Mouse (Mus musculus) heart, embryonic 14.5 days (tissue): ENCODE measurements around the gene Ccr8. TPM values are rescaled to one million over a fixed set of nuclear protein-coding genes. Genes with fewer than 3 reads are reported as not detected.
A peak's percentile ranks its signal among the peaks of the same experiment; 100 is the strongest.

Experiments
- ATAC-seq: fragments of 200-750 bp; cut with Nextera tagmentation; 2 replicates; pipeline ENCODE4 v1.8.0; 2017; ENCODE audit warnings: low read depth, moderate TSS enrichment; ENCODE audit not compliant: insufficient number of reproducible peaks, insufficient read depth, low FRiP score
- H3K27ac ChIP-seq, 2 experiments: fragments of 200-500 bp in 1 of 2; fragments of 300-500 bp in 1 of 2; sonication (generic) in 1 of 2; replicated peaks in 1 of 2; 2 replicates each; pipeline ENCODE4 v1.5.1; 2012 to 2014; ENCODE audit warnings: low read depth in 2 of 2, low read length in 2 of 2, control low read depth in 1 of 2, mild to moderate bottlenecking in 1 of 2, mixed read lengths in 1 of 2; ENCODE audit not compliant: control insufficient read depth in 1 of 2, insufficient read depth in 1 of 2
- H3K27me3 ChIP-seq: fragments of 300-500 bp; sonication (generic); 2 replicates; pipeline ENCODE4 v1.6.1; 2014; ENCODE audit warnings: mild to moderate bottlenecking, low read length, control low read depth; ENCODE audit not compliant: control insufficient read depth, insufficient read depth
- H3K36me3 ChIP-seq: fragments of 300-500 bp; sonication (generic); 2 replicates; pipeline ENCODE4 v1.6.1; 2014; ENCODE audit warnings: mild to moderate bottlenecking, control low read depth, low read length, mixed read lengths; ENCODE audit not compliant: control insufficient read depth, insufficient read depth
- H3K4me1 ChIP-seq, 2 experiments: fragments of 200-500 bp in 1 of 2; fragments of 300-500 bp in 1 of 2; sonication (generic) in 1 of 2; 2 replicates each; pipeline ENCODE4 v1.6.1; 2012 to 2014; ENCODE audit warnings: low read length in 2 of 2, control low read depth in 1 of 2, mixed read lengths in 1 of 2; ENCODE audit not compliant: control insufficient read depth in 2 of 2, insufficient read depth in 2 of 2
- H3K4me2 ChIP-seq: fragments of 300-500 bp; sonication (generic); 2 replicates; pipeline ENCODE4 v1.6.1; 2014; ENCODE audit warnings: mild to moderate bottlenecking, low read length
- H3K4me3 ChIP-seq, 2 experiments: fragments of 200-500 bp in 1 of 2; fragments of 300-500 bp in 1 of 2; sonication (generic) in 1 of 2; 2 replicates each; pipeline ENCODE4 v1.5.1; 2012 to 2014; ENCODE audit warnings: low read length in 2 of 2, mild to moderate bottlenecking in 2 of 2, control low read depth in 1 of 2, low read depth in 1 of 2, moderate library complexity in 1 of 2; ENCODE audit not compliant: control insufficient read depth in 1 of 2, insufficient read depth in 1 of 2
- H3K9ac ChIP-seq: fragments of 300-500 bp; sonication (generic); 2 replicates; pipeline ENCODE4 v1.6.1; 2014; ENCODE audit warnings: mild to moderate bottlenecking, low read length
- H3K9me3 ChIP-seq: fragments of 300-500 bp; sonication (generic); 2 replicates; pipeline ENCODE4 v1.6.1; 2016; ENCODE audit warnings: low read length, control low read depth; ENCODE audit not compliant: control insufficient read depth
- WGBS: fragments of 180-500 bp; shearing (Covaris S2); extraction: QIAGEN DNeasy Blood & Tissue Kit; methylation state at CpG from one replicate; pipeline ENCODE4 v1.1.7; 2014; 5-methylcytosine and 5-hydroxymethylcytosine counted together
- polyA plus RNA-seq: library from polyadenylated mRNA; unstranded; fragments of >200 nt; fragmentation: Nextera tagmentation; extraction: Ambion mirVana; gene quantifications from 2 replicates; pipeline ENCODE4 v1.2.1, GENCODE M21; 2014

Ccr8 gene
- polyA plus RNA-seq, 1 experiment from 2014 or later, result not detected

DNA sequence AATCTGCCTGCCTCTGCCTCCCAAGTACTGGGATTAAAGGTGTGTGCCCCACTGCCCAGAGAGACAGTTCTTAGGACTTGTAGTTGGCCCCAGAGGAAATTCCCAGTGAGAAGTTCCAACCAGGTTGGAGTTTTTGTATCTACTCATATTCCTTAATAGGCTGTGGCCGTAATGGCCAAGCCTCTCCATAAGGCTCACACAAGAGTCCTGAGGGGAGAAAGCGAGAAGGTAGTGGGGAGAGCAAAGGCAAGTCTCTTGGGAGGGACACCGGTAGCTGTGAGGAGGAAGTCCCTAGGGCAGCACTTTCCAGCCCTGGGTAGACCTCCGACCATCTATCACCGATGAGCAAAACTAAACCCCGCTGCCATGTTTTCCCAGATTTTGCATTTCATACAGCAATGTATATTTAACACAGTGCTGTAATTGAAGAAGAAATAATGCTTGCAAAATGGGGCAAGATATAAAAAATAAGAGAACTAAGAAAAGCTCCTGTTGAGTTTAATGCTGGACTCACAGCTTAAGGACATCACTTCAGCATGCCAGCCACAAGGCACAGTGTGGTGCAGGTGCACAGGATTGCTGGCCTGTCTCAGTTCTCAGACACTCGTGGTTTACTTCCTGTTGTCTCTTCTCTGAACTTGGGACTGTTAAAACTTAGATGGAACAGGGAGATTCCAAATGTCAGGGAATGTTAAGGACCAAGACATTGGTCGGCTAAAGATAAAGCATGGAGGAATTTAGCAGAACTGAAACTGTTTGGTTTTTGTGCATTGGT lies 41.3 kb downstream of the Ccr8 start:
- Histone ChIP-seq H3K27ac (no peak overlapping the region), H3K9me3 (no peaks in the 10 kb centered on the region), H3K4me1 (peaks cover 7 to 12% of the 10 kb centered on the region in 2 experiments), H3K4me2 (no peak overlapping the region), H3K4me3 (no peak overlapping the region), H3K27me3 (no peaks in the 10 kb centered on the region), H3K9ac (no peak overlapping the region), H3K36me3 (peaks cover 47% of the 10 kb centered on the region)
- ATAC-seq, result no peak
- WGBS, result 32% methylated on average over 8 of the region's 8 CpGs

DNA sequence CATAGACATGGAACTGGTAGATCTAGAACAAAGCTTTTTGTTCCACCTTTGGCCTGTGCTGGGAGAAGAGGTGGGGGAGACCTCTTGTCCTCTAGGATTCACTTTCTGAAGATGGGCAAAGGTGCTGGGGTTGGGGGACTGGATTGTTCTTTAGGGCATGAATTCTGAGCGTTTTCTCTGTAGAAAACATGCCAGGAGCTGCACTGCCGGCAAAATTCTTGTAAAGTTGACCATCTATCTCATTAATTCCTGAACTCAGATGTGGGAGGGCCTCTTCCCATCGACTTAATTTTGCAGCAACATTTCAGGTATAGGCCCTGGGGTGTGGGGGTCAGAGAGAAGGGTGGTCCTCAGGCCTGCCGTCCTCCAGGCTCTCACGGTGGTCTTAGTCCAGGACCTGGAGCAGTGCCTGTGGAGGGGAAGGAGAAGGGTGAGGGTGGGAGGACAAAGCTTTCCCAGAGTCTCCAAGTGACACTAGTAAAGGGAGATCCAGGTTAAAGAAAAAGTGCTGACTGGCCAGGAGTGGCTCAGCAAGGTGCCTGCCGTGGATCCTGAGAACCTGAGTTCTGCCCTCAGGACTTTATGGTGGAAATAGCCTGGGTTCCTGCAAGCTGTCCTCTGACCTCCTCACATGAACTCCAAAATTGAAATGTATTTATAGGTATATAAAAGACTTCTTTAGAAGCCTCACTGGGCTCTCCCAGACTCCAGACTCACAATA lies 42.0 kb downstream of the Ccr8 start:
- WGBS, result 54% methylated on average over 6 of the region's 6 CpGs
- no peak overlapping the region for H3K4me3 ChIP-seq
- no peaks in the 10 kb centered on the region for H3K27me3 ChIP-seq
- no peak overlapping the region for H3K9ac ChIP-seq
- peaks cover 41% of the 10 kb centered on the region for H3K36me3 ChIP-seq
- H3K4me2 ChIP-seq, result no peak overlapping the region
- no peaks in the 10 kb centered on the region for H3K9me3 ChIP-seq
- H3K4me1 ChIP-seq, result peaks cover 2 to 5% of the 10 kb centered on the region in 2 experiments
- H3K27ac ChIP-seq, result no peak overlapping the region
- ATAC-seq, result no peak

- ATAC-seq, result no peak
- Histone ChIP-seq H3K4me2 (no peak overlapping the region), H3K36me3 (peaks cover 34% of the 10 kb centered on the region), H3K9ac (no peak overlapping the region), H3K27ac (no peak overlapping the region), H3K9me3 (no peaks in the 10 kb centered on the region), H3K4me1 (no peaks in the 10 kb centered on the region), H3K4me3 (no peak overlapping the region), H3K27me3 (no peaks in the 10 kb centered on the region)
- 69% methylated on average over 13 of the region's 13 CpGs for WGBS
Measured at GRCm38 (mm10) chr9:120134529-120135160, 42.7 kb downstream of the Ccr8 start.

- no peaks in the 10 kb centered on the region for H3K4me1 ChIP-seq
- 85% methylated on average over 11 of the region's 11 CpGs for WGBS
- no peak for ATAC-seq
- no peaks in the 10 kb centered on the region for H3K27me3 ChIP-seq
- H3K9ac ChIP-seq, result no peak overlapping the region
- H3K4me3 ChIP-seq, result no peak overlapping the region
- no peak overlapping the region for H3K4me2 ChIP-seq
- no peaks in the 10 kb centered on the region for H3K9me3 ChIP-seq
- H3K27ac ChIP-seq, result no peak overlapping the region
- H3K36me3 ChIP-seq, result peaks cover 26% of the 10 kb centered on the region
Measured at GRCm38 (mm10) chr9:120135454-120135853, 43.5 kb downstream of the Ccr8 start.

GRCm38 (mm10) chr9:120140652-120141051 lies 48.7 kb downstream of the Ccr8 start:
- Histone ChIP-seq H3K9ac (no peak overlapping the region), H3K36me3 (no peaks in the 10 kb centered on the region), H3K4me3 (no peak overlapping the region), H3K4me1 (no peaks in the 10 kb centered on the region), H3K4me2 (0 out of 2 replicates have a peak overlapping the region, but pooled peaks have one; percentile 14), H3K27ac (no peak overlapping the region), H3K9me3 (no peaks in the 10 kb centered on the region), H3K27me3 (no peaks in the 10 kb centered on the region)
- ATAC-seq, result no peak
- WGBS, result 7% methylated on average over 4 of the region's 4 CpGs

DNA sequence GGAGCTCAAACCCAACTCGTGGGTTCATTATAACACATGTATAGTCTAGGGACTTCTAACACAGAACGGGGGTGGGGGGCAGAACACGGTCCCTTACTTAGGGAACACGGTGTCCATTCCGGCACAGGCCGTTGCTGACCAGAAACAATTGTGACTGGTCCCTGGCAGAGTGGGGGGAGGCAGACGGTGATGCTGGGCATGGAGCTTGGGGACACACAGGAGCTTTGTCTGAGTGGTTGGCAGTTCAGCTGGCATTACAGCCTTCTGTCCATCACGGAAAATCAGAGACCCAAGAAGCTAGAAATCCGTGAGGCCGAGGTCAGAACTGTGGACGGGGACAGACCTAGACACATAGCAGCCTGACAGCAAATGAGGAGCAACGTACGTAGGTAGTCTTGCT lies 52.6 kb downstream of the Ccr8 start:
- no peak overlapping the region for H3K4me3 ChIP-seq
- WGBS, result 87% methylated on average over 13 of the region's 13 CpGs
- H3K36me3 ChIP-seq, result no peaks in the 10 kb centered on the region
- no peaks in the 10 kb centered on the region for H3K27me3 ChIP-seq
- H3K27ac ChIP-seq, result no peak overlapping the region
- H3K9me3 ChIP-seq, result no peaks in the 10 kb centered on the region
- H3K9ac ChIP-seq, result no peak overlapping the region
- ATAC-seq, result no peak
- no peak overlapping the region for H3K4me2 ChIP-seq
- no peaks in the 10 kb centered on the region for H3K4me1 ChIP-seq
